Mouse (Mus musculus): ENCODE measurements around the gene Cic. TPM values are rescaled to one million over a fixed set of nuclear protein-coding genes. Genes with fewer than 3 reads are reported as not detected.
"Not testable (repeated sequence)": the region's sequence is repeated elsewhere in the genome, so short reads cannot be mapped to it uniquely, and the experiment has no call there.

Cic gene
- polyA plus RNA-seq, 1 experiment from 2014 or later = 34.2 TPM

- Histone ChIP-seq H3K9me3 (ENCODE audit: control insufficient read depth, low read length) (no peaks in the 10 kb centered on the region), H3K9ac (ENCODE audit: low read length) (peak overlapping the region; percentile 85), H3K27me3 (ENCODE audit: control insufficient read depth, insufficient read depth, low read length) (peaks cover 28% of the 10 kb centered on the region), H3K4me1 (ENCODE audit: control insufficient read depth, insufficient read depth, low read length) (peaks cover 26% of the 10 kb centered on the region), H3K36me3 (ENCODE audit: control insufficient read depth, insufficient read depth, low read length) (no peaks in the 10 kb centered on the region), H3K4me3 (ENCODE audit: low read depth, low read length) (peak overlapping the region; percentile 66), H3K4me2 (ENCODE audit: low read depth, severe bottlenecking) (peak overlapping the region; percentile 99), H3K27ac (replicated peaks; ENCODE audit: low read depth, low read length) (peak overlapping the region; percentile 76)
- WGBS = 13% methylated on average over 21 of the region's 21 CpGs
- DNase-seq (ENCODE audit: low spot score) (no peak), ATAC-seq (ENCODE audit: insufficient number of reproducible peaks, low FRiP score, low TSS enrichment, low read depth) (no peak)
Measured at GRCm38 (mm10) chr7:25317446-25317999, 50.0 kb downstream of the Cic start.

DNA sequence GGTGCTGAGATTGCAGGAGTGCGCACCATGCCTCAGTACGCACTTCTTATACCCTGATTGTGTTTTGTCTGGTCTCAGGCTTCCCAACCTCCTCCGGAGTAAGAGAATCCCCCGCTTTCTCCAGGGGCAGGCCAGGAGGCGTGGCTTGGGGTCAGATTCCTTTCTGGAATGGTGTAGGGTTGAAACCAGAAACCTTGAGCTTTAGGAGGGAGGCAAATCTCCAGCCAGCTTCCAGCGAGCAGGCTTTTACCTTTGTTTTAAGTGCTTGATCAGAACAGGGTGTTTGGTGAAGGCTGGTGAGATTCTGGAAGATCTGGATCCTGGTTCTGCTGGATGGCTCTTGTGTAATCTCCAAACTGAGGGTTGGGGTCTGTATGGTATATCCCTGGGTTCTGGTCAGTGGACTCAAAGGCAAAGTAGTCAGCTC is 54.6 kb downstream of the Cic start:
- no peaks in the 10 kb centered on the region for H3K27me3 ChIP-seq (ENCODE audit: control insufficient read depth, insufficient read depth, low read length)
- peak overlapping the region; percentile 20 for H3K4me3 ChIP-seq (ENCODE audit: low read depth, low read length)
- peak; percentile 88 for DNase-seq (ENCODE audit: low spot score)
- H3K4me2 ChIP-seq (ENCODE audit: low read depth, severe bottlenecking) = peak overlapping the region; percentile 32
- WGBS = 1% methylated on average over 6 of the region's 6 CpGs
- H3K36me3 ChIP-seq (ENCODE audit: control insufficient read depth, insufficient read depth, low read length) = no peaks in the 10 kb centered on the region
- peak; percentile 89 for ATAC-seq (ENCODE audit: insufficient number of reproducible peaks, low FRiP score, low TSS enrichment, low read depth)
- H3K9ac ChIP-seq (ENCODE audit: low read length) = peak overlapping the region; percentile 39; the same call in 1 of the 2 replicates
- no peaks in the 10 kb centered on the region for H3K9me3 ChIP-seq (ENCODE audit: control insufficient read depth, low read length)
- peak overlapping the region; percentile 93 for H3K27ac ChIP-seq (replicated peaks; ENCODE audit: low read depth, low read length)
- peaks cover 19% of the 10 kb centered on the region for H3K4me1 ChIP-seq (ENCODE audit: control insufficient read depth, insufficient read depth, low read length)

DNA sequence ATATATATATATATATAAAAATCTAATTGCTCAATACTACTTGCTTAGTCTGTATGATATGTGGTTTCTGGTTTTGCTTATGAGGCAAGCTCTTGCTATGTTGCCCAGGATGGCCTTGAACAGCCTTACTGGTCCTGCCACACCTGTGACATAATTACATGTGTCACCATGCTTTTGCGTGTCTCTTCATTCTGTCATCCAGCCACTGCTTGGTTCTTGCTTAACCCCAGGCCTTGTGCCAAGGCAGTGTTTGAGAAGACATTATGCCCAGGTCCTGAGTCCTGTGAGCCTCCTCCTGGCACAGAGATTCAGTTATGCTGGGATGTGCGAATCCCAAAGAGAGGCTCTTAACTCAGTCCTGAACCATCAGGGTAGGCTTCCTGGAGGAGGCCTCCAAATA is 55.7 kb downstream of the Cic start:
- Histone ChIP-seq H3K27me3 (ENCODE audit: control insufficient read depth, insufficient read depth, low read length) (no peaks in the 10 kb centered on the region), H3K4me2 (ENCODE audit: low read depth, severe bottlenecking) (no peak overlapping the region), H3K4me3 (ENCODE audit: low read depth, low read length) (no peak overlapping the region)

GRCm38 (mm10) chr7:25325431-25325830 is 57.9 kb downstream of the Cic start:
- not testable (repeated sequence) for H3K4me2 ChIP-seq (ENCODE audit: low read depth, severe bottlenecking); H3K4me3 ChIP-seq (ENCODE audit: low read depth, low read length); H3K9ac ChIP-seq (ENCODE audit: low read length); ATAC-seq (ENCODE audit: insufficient number of reproducible peaks, low FRiP score, low TSS enrichment, low read depth); DNase-seq (ENCODE audit: low spot score); H3K9me3 ChIP-seq (ENCODE audit: control insufficient read depth, low read length); H3K36me3 ChIP-seq (ENCODE audit: control insufficient read depth, insufficient read depth, low read length); H3K27me3 ChIP-seq (ENCODE audit: control insufficient read depth, insufficient read depth, low read length); H3K27ac ChIP-seq (replicated peaks; ENCODE audit: low read depth, low read length)
- H3K4me1 ChIP-seq (ENCODE audit: control insufficient read depth, insufficient read depth, low read length) = peaks cover 12% of the 10 kb centered on the region
- WGBS = 92% methylated on average over 5 of the region's 6 CpGs

More for the DNA sequence above, 55.7 kb downstream of the Cic start:
- H3K4me1 ChIP-seq (ENCODE audit: control insufficient read depth, insufficient read depth, low read length) = peaks cover 12% of the 10 kb centered on the region
- WGBS = 92% methylated on average over 2 of the region's 2 CpGs
- no peaks in the 10 kb centered on the region for H3K9me3 ChIP-seq (ENCODE audit: control insufficient read depth, low read length)
- H3K27ac ChIP-seq (replicated peaks; ENCODE audit: low read depth, low read length) = 0 out of 2 replicates have a peak overlapping the region, but pooled peaks have one; percentile 30
- H3K36me3 ChIP-seq (ENCODE audit: control insufficient read depth, insufficient read depth, low read length) = 0 out of 2 replicates have a peak, but pooled peaks cover 2% of the 10 kb centered on the region
- no peak overlapping the region for H3K9ac ChIP-seq (ENCODE audit: low read length)
- DNase-seq (ENCODE audit: low spot score) (no peak), ATAC-seq (ENCODE audit: insufficient number of reproducible peaks, low FRiP score, low TSS enrichment, low read depth) (no peak)

- Histone ChIP-seq H3K4me1 (ENCODE audit: control insufficient read depth, insufficient read depth, low read length) (peaks cover 12% of the 10 kb centered on the region), H3K9me3 (ENCODE audit: control insufficient read depth, low read length) (no peaks in the 10 kb centered on the region), H3K9ac (ENCODE audit: low read length) (no peak overlapping the region), H3K4me2 (ENCODE audit: low read depth, severe bottlenecking) (no peak overlapping the region), H3K27me3 (ENCODE audit: control insufficient read depth, insufficient read depth, low read length) (no peaks in the 10 kb centered on the region), H3K4me3 (ENCODE audit: low read depth, low read length) (no peak overlapping the region), H3K27ac (replicated peaks; ENCODE audit: low read depth, low read length) (no peak overlapping the region), H3K36me3 (ENCODE audit: control insufficient read depth, insufficient read depth, low read length) (peaks cover 8% of the 10 kb centered on the region; the same call in 1 of the 2 replicates)
- WGBS = 88% methylated on average over 8 of the region's 8 CpGs
- ATAC-seq (ENCODE audit: insufficient number of reproducible peaks, low FRiP score, low TSS enrichment, low read depth) (no peak), DNase-seq (ENCODE audit: low spot score) (no peak)
Measured at GRCm38 (mm10) chr7:25326233-25326632, 58.7 kb downstream of the Cic start.

- Histone ChIP-seq H3K4me3 (ENCODE audit: low read depth, low read length) (no peak overlapping the region), H3K4me1 (ENCODE audit: control insufficient read depth, insufficient read depth, low read length) (no peaks in the 10 kb centered on the region), H3K9me3 (ENCODE audit: control insufficient read depth, low read length) (no peaks in the 10 kb centered on the region), H3K27me3 (ENCODE audit: control insufficient read depth, insufficient read depth, low read length) (no peaks in the 10 kb centered on the region), H3K27ac (replicated peaks; ENCODE audit: low read depth, low read length) (no peak overlapping the region), H3K36me3 (ENCODE audit: control insufficient read depth, insufficient read depth, low read length) (peaks cover 18% of the 10 kb centered on the region), H3K4me2 (ENCODE audit: low read depth, severe bottlenecking) (no peak overlapping the region), H3K9ac (ENCODE audit: low read length) (no peak overlapping the region)
- ATAC-seq (ENCODE audit: insufficient number of reproducible peaks, low FRiP score, low TSS enrichment, low read depth) (0 out of 2 replicates have a peak, but pooled peaks have one; percentile 44), DNase-seq (ENCODE audit: low spot score) (peak; percentile 86)
- 44% methylated on average over 16 of the region's 16 CpGs for WGBS
Measured at GRCm38 (mm10) chr7:25333596-25334307, 66.2 kb downstream of the Cic start.

GRCm38 (mm10) chr7:25334472-25334871 is 67.0 kb downstream of the Cic start:
- no peak for ATAC-seq (ENCODE audit: insufficient number of reproducible peaks, low FRiP score, low TSS enrichment, low read depth)
- Histone ChIP-seq H3K9me3 (ENCODE audit: control insufficient read depth, low read length) (no peaks in the 10 kb centered on the region), H3K9ac (ENCODE audit: low read length) (no peak overlapping the region), H3K36me3 (ENCODE audit: control insufficient read depth, insufficient read depth, low read length) (peaks cover 18% of the 10 kb centered on the region), H3K4me2 (ENCODE audit: low read depth, severe bottlenecking) (no peak overlapping the region), H3K4me1 (ENCODE audit: control insufficient read depth, insufficient read depth, low read length) (no peaks in the 10 kb centered on the region), H3K4me3 (ENCODE audit: low read depth, low read length) (no peak overlapping the region), H3K27ac (replicated peaks; ENCODE audit: low read depth, low read length) (no peak overlapping the region), H3K27me3 (ENCODE audit: control insufficient read depth, insufficient read depth, low read length) (no peaks in the 10 kb centered on the region)
- WGBS = 87% methylated on average over 12 of the region's 12 CpGs
- no peak for DNase-seq (ENCODE audit: low spot score)

DNA sequence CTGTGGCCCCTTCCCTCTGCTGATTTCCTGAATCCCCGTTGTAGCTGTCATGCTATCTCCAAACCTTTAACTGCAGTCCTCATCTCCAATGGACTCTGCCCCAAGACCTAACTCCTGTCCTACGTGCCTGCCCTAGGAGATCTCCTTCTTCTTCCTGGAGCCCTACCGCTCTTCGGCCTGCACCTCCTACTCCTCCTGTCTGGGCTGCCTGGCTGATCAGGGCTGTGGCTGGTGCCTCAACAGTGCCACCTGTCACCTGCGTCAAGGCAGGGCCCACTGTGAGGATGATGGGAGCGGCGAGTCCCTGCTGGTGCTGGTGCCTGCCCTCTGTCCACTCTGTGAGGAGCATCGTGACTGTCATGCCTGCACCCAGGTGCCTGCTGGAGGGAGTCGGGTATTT is 71.8 kb downstream of the Cic start:
- Histone ChIP-seq H3K36me3 (ENCODE audit: control insufficient read depth, insufficient read depth, low read length) (peaks cover 15% of the 10 kb centered on the region), H3K4me3 (ENCODE audit: low read depth, low read length) (no peak overlapping the region), H3K9ac (ENCODE audit: low read length) (no peak overlapping the region), H3K9me3 (ENCODE audit: control insufficient read depth, low read length) (no peaks in the 10 kb centered on the region), H3K27me3 (ENCODE audit: control insufficient read depth, insufficient read depth, low read length) (no peaks in the 10 kb centered on the region), H3K27ac (replicated peaks; ENCODE audit: low read depth, low read length) (no peak overlapping the region), H3K4me1 (ENCODE audit: control insufficient read depth, insufficient read depth, low read length) (no peaks in the 10 kb centered on the region), H3K4me2 (ENCODE audit: low read depth, severe bottlenecking) (no peak overlapping the region)
- DNase-seq (ENCODE audit: low spot score) = no peak
- WGBS = 88% methylated on average over 9 of the region's 9 CpGs
- ATAC-seq (ENCODE audit: insufficient number of reproducible peaks, low FRiP score, low TSS enrichment, low read depth) = no peak

Measured in limb, embryonic 11.5 days (tissue).